Mouse (Mus musculus): ENCODE data around the gene Slc38a1. TPM values are rescaled to one million over a fixed set of nuclear protein-coding genes. Genes with fewer than 3 reads are reported as not detected.
A peak's percentile ranks its signal among the peaks of the same experiment; 100 is the strongest.

Slc38a1 gene
- polyA plus RNA-seq, 1 experiment from 2014 or later: 152 TPM

DNA sequence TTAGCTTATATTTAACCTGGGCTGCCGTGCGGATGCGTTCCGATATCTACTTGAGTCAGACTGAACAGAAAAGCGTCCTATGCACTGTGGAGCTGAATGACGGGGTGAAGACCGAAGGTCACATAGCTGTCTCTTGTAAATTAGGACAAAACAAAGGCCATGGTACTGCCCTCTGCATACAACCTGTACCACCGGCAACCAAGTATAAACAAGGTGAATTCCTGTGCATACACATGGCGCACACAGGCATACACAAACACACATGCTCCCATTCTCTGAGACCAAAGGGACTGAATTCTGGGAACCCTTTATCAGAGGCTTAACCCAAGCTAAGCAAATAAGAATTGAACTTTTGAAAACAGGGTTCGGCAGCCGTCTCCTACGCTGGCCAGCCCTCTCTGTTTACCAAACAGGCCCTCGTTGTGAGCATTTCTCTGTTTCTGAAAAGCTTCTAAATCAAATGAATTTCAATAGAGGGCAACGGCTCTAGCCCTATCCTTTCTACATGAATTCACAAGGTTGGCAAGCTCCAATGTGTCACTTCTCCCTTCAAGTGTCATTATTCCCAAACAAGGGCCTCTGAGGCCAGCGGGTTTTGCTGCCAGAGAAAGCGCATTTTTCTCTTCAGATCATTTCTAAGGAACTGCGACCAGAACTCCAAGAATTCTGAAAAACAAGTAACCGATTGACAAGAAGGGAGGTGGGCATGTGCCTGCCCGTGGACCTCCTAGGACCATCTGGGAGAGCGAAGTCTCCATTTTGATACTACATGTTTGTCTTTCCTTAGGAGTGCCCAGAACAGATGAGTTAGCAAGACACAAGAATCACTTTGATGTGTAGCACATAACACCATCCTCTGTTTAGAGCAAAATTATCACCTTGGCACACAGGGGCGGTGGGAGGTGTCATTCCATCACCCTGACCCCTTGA, 42.6 kb downstream of the Slc38a1 start:
- H3K4me1 ChIP-seq: peaks cover 29% of the 10 kb centered on the region
- WGBS: 65% methylated on average over 21 of the region's 21 CpGs
- no peaks in the 10 kb centered on the region for H3K9me3 ChIP-seq (replicated peaks)
- ATAC-seq (ENCODE audit: low FRiP score): peak; percentile 44; the same call in 1 of the 2 replicates
- no peak overlapping the region for H3K4me3 ChIP-seq
- peak overlapping the region; percentile 45 for H3K27ac ChIP-seq
- no peak overlapping the region for H3K9ac ChIP-seq
- no peaks in the 10 kb centered on the region for H3K27me3 ChIP-seq
- H3K4me2 ChIP-seq (replicated peaks): no peak overlapping the region
- peaks cover 31% of the 10 kb centered on the region for H3K36me3 ChIP-seq

DNA sequence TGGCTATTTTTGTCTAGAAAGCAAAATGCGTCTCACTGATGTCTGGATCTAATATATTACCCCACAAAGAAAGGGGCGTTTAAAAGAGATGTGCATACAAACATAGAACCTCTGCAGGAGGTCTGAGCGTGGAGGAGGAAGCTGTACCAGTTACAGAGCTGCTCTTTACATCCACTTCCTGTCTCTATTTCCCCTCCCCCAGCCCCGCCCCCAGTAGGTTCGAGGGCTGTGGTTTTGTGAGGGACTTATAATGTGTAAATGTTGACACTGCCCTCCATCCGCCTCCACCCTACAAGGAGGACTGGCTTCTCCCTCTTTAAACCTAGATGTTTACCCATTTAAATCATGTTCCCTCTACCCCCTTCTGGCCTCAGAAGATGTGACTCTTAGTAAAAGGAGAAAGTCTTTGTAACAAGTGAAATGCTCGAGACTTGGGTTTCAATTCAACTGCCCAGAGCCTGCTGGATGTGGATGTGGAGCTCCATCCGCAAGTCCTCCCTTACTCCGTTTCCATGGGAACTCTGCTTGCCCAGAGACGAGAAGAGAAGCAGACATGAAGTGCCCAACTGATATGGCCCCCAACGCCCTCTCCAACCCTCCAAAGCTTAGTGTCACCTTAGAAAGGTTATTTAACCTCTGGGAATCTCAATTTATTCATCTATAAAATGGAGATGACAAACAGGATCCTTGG, 43.7 kb downstream of the Slc38a1 start:
- no peak for ATAC-seq (ENCODE audit: low FRiP score)
- Histone ChIP-seq H3K4me2 (replicated peaks) (no peak overlapping the region), H3K27me3 (no peaks in the 10 kb centered on the region), H3K4me1 (peaks cover 27% of the 10 kb centered on the region), H3K27ac (no peak overlapping the region), H3K4me3 (no peak overlapping the region), H3K9me3 (replicated peaks) (no peaks in the 10 kb centered on the region), H3K36me3 (peaks cover 31% of the 10 kb centered on the region), H3K9ac (no peak overlapping the region)
- WGBS: 75% methylated on average over 11 of the region's 11 CpGs

DNA sequence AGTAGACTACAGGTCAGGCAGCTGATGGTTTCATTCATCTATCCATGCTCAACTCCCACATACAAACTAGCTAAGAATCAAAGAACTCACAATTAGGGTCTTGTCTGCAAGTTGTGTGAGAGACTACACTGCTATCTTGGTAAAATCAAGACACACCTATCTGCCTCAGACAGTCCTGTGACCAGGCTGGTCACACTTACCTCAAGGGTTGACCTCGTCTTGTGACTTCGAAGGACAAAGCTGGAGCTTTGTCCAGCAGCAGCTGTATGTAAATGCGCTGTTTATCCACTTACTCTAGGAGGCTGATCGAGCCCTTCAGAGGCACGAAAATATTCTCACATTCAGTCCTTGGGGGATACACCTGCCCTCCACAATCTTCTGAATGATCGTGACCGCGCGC, 45.6 kb downstream of the Slc38a1 start:
- H3K27me3 ChIP-seq: no peaks in the 10 kb centered on the region
- no peak for ATAC-seq (ENCODE audit: low FRiP score)
- peaks cover 34% of the 10 kb centered on the region for H3K36me3 ChIP-seq
- no peak overlapping the region for H3K27ac ChIP-seq
- peaks cover 32% of the 10 kb centered on the region for H3K4me1 ChIP-seq
- no peaks in the 10 kb centered on the region for H3K9me3 ChIP-seq (replicated peaks)
- 90% methylated on average over 9 of the region's 9 CpGs for WGBS
- no peak overlapping the region for H3K9ac ChIP-seq
- H3K4me2 ChIP-seq (replicated peaks): no peak overlapping the region
- no peak overlapping the region for H3K4me3 ChIP-seq

DNA sequence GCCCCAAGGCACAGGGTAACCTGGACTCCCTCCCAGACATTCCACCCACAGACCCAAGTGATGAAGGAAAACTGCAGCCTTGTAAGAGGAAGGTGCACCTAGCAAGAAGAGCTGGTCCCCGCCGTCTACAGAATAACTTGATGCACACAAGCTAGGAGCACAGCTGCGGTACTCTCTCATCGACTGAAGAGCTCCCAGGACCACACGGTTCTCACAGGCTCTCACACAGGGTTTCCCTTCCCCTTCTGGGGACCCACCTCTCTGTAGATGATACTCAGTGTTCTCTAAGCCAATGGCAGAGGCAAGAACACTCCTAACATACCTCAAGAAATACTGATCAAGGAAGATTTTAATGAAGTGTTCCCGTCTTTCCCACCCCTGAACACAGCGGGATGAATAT, 48.4 kb downstream of the Slc38a1 start:
- no peak overlapping the region for H3K9ac ChIP-seq
- H3K27me3 ChIP-seq: no peaks in the 10 kb centered on the region
- peaks cover 33% of the 10 kb centered on the region for H3K36me3 ChIP-seq
- peaks cover 28% of the 10 kb centered on the region for H3K4me1 ChIP-seq
- H3K4me2 ChIP-seq (replicated peaks): no peak overlapping the region
- H3K4me3 ChIP-seq: no peak overlapping the region
- H3K27ac ChIP-seq: no peak overlapping the region
- H3K9me3 ChIP-seq (replicated peaks): no peaks in the 10 kb centered on the region
- WGBS: 89% methylated on average over 7 of the region's 7 CpGs
- ATAC-seq (ENCODE audit: low FRiP score): no peak

DNA sequence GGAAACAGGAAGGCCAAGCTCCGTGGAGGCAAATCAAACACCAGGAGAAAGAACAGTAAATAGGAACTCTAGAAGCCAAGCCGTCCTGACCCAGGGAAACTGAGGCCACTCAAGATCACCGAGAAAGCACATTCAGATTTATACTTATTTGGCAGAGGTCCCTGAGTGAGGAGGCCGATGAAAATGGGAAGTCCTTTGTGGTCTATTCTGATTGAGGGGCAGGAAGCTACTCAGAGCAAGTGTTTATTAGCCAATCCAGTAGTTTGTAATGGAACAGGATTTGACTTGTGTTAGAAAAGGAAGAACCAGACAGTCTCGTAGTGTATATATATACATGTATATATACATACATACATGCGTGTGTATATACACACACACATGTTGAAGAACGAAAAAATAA, 48.8 kb downstream of the Slc38a1 start:
- Histone ChIP-seq H3K4me3 (no peak overlapping the region), H3K27me3 (no peaks in the 10 kb centered on the region), H3K9ac (no peak overlapping the region), H3K9me3 (replicated peaks) (no peaks in the 10 kb centered on the region), H3K4me2 (replicated peaks) (no peak overlapping the region), H3K36me3 (peaks cover 37% of the 10 kb centered on the region), H3K4me1 (peaks cover 28% of the 10 kb centered on the region), H3K27ac (peak overlapping the region; percentile 40; the same call in 1 of the 2 replicates)
- no peak for ATAC-seq (ENCODE audit: low FRiP score)
- WGBS: 88% methylated on average over 7 of the region's 7 CpGs

DNA sequence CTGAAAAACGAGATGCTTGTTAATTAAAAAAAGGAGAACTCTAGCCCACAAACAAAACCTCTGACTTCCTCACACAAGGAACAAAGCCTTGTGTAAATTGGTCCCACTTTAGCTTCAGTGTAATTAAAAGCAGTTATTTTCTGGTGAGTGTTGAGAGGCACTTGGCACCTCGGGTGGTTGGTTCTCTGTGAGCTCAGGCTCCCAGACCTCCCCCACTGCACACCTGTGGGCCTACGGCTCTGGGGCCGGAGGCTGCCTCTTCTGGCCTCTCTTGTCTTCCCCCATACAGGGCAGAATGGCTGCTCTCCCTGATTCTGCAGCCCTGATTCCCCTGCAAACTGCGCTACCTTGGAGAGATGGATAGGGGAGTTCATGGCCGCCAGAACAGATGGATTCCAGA, 49.3 kb downstream of the Slc38a1 start:
- Histone ChIP-seq H3K27ac (peak overlapping the region; percentile 40; the same call in 1 of the 2 replicates), H3K4me3 (no peak overlapping the region), H3K4me1 (peaks cover 28% of the 10 kb centered on the region), H3K27me3 (no peaks in the 10 kb centered on the region), H3K4me2 (replicated peaks) (no peak overlapping the region), H3K9ac (no peak overlapping the region), H3K9me3 (replicated peaks) (no peaks in the 10 kb centered on the region), H3K36me3 (peaks cover 41% of the 10 kb centered on the region)
- no peak for ATAC-seq (ENCODE audit: low FRiP score)
- WGBS: 70% methylated on average over 6 of the region's 6 CpGs

DNA sequence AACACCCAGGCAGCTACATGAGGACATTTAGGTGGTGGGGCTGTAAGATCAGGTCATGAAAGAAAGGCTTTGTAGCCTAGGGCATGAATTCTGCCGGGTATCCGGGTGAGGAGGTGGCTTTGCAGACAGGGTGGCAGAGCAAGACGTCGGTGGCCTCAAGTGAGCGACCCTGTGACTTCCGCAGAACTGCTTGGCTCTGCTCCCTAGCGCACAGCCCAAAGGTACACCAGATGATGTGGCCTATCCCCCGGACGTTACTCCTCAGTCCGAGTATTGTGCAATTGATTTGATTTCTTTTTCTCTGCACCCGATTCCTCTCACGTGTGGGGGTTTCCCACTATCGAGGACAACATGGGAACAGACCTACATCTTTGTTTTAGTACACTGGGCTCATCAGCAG, 49.7 kb downstream of the Slc38a1 start:
- ATAC-seq (ENCODE audit: low FRiP score): no peak
- WGBS: 79% methylated on average over 13 of the region's 13 CpGs
- Histone ChIP-seq H3K4me1 (peaks cover 25% of the 10 kb centered on the region), H3K9me3 (replicated peaks) (no peaks in the 10 kb centered on the region), H3K4me2 (replicated peaks) (no peak overlapping the region), H3K4me3 (no peak overlapping the region), H3K9ac (no peak overlapping the region), H3K27me3 (no peaks in the 10 kb centered on the region), H3K36me3 (peaks cover 46% of the 10 kb centered on the region), H3K27ac (0 out of 2 replicates have a peak overlapping the region, but pooled peaks have one; percentile 24)

DNA sequence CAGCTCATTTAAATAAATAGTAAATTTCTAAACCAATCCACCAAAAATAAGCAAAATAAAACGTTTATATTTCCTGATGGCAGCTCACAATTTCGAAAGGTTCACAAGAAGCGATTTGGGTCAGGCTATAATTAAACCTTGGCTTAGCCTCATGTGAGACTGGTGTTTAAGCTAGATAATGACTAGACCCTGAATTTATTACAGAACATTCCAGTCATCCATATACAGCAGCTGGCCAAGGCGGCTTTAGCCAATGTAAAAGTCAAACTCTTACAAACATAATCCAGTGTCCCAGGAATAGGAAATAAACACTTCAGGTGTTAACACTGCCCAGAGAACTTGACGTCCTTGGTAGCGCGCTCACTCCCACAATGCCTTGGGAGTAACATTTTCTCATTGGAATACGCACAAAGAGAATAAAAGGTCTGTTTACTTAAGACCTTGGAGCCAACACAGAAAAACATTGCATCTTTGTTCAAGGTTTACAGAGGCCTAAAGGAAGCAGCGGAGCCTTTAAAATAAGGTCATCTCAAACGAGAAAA, 50.8 kb downstream of the Slc38a1 start:
- Histone ChIP-seq H3K9ac (no peak overlapping the region), H3K27ac (no peak overlapping the region), H3K9me3 (replicated peaks) (no peaks in the 10 kb centered on the region), H3K27me3 (no peaks in the 10 kb centered on the region), H3K4me2 (replicated peaks) (no peak overlapping the region), H3K4me1 (peaks cover 25% of the 10 kb centered on the region), H3K4me3 (no peak overlapping the region), H3K36me3 (peaks cover 54% of the 10 kb centered on the region)
- 81% methylated on average over 10 of the region's 10 CpGs for WGBS
- ATAC-seq (ENCODE audit: low FRiP score): no peak

DNA sequence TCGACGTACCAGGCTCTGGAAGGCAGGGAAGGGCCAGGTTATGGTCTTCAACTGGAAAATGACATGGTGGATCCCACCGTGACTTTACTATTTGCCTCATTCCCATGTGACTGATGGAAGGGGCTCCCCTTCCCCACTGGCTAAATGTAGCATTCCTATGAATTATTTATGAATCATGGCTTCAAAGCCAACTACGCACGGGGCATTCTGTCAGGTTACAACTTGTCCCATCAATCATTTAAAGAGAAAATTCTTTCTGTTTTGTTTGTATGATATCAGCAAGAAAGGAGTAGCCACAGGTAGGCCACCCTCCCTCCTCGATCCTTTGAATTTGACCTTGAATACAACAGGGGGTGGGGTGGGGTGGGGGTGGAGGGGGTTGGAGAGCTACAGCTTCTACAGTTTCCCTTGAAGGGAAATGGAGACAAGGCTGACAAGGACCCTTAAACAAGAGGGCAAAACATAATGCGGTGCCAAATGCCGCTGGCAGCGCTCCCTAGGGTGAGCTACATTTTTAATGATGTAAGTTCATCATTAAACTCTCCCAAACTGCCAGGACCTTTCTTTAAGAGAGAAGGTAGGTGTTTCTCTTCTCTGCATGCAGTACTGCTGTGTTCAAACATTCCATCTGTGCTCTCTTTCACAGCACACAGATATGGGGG, 53.6 kb downstream of the Slc38a1 start:
- Histone ChIP-seq H3K4me3 (no peak overlapping the region), H3K9ac (no peak overlapping the region), H3K9me3 (replicated peaks) (no peaks in the 10 kb centered on the region), H3K4me1 (peaks cover 20% of the 10 kb centered on the region), H3K4me2 (replicated peaks) (no peak overlapping the region), H3K27ac (no peak overlapping the region), H3K36me3 (peaks cover 71% of the 10 kb centered on the region), H3K27me3 (no peaks in the 10 kb centered on the region)
- 56% methylated on average over 9 of the region's 9 CpGs for WGBS
- no peak for ATAC-seq (ENCODE audit: low FRiP score)

DNA sequence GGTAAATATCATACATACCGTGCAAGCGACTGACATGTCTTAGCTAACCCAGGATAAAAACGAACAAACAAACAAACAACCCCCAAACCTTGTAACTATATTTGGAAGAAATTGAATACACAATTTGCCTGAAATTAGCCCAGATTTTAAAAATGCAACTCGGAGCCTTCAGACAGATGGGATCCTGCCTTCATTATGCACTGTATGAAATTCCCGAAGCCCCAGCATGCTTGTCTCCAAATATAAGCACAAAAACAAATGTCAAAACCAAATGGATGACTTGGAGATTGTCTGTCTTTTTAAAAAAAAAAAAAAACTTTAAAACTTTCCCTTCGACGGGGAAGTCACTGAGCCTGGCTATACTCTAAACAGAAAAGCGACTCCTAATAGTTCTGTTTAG, 54.7 kb downstream of the Slc38a1 start:
- Histone ChIP-seq H3K4me2 (replicated peaks) (no peak overlapping the region), H3K4me1 (peaks cover 13% of the 10 kb centered on the region), H3K27ac (no peak overlapping the region), H3K36me3 (peaks cover 81% of the 10 kb centered on the region), H3K27me3 (no peaks in the 10 kb centered on the region), H3K4me3 (no peak overlapping the region), H3K9me3 (replicated peaks) (no peaks in the 10 kb centered on the region), H3K9ac (no peak overlapping the region)
- WGBS: 94% methylated on average over 8 of the region's 8 CpGs
- no peak for ATAC-seq (ENCODE audit: low FRiP score)

DNA sequence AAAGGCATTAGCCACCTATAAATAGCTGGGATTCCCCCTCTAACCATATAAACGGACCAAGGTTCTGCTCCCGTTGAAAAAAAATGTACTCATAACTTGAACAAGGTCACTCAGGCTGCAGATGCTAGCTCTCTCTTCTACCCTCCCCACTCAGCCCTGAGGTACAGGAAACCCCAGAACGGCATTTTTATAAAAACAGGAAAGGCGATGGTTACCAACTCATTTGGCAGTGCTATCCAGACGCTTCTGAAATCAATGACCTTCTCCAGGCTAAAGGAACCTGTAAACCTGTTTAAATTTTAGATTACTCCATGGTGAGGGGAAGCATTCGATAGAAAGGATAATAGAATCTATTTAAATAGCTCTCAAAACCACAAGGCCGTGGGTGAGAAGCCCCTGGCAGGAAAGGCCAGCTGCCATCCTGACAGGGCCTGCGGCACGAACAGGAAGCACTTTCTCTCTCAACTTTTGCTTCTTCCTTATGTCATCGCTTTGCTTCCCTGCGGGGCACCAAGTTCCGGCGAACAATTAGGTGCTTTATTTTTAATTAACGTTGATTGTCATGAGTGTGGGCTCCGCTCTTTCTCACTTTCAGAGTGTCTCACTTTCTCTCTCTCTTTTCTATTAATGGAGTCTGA, 59.2 kb downstream of the Slc38a1 start:
- no peaks in the 10 kb centered on the region for H3K9me3 ChIP-seq (replicated peaks)
- H3K4me2 ChIP-seq (replicated peaks): no peak overlapping the region
- H3K36me3 ChIP-seq: peaks cover 74% of the 10 kb centered on the region
- ATAC-seq (ENCODE audit: low FRiP score): no peak
- 93% methylated on average over 15 of the region's 15 CpGs for WGBS
- no peak overlapping the region for H3K4me3 ChIP-seq
- H3K4me1 ChIP-seq: no peaks in the 10 kb centered on the region
- no peak overlapping the region for H3K27ac ChIP-seq
- no peaks in the 10 kb centered on the region for H3K27me3 ChIP-seq
- no peak overlapping the region for H3K9ac ChIP-seq

DNA sequence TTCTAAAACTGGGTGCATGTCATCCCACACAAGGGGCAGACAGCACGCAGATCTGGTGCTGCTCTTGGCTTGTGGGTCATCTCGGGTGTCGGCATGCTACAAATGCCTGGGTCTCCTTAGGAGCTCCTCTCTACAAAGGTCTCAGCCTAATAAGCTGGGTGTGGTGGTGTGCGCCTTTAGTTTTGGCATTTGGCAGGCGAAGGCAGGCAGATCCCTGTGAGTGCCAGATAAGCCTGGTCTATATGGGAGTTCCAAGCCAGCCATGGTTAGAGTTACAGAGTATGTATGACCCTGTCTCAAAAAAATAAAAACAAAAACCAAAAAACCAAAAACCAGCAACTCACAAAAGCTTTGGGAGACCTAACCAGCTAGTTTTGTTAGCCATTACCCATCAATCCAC, 65.7 kb downstream of the Slc38a1 start:
- Histone ChIP-seq H3K4me3 (no peak overlapping the region), H3K27ac (no peak overlapping the region), H3K36me3 (peaks cover 73% of the 10 kb centered on the region), H3K9me3 (replicated peaks) (no peaks in the 10 kb centered on the region), H3K4me2 (replicated peaks) (no peak overlapping the region), H3K27me3 (no peaks in the 10 kb centered on the region), H3K4me1 (no peaks in the 10 kb centered on the region), H3K9ac (no peak overlapping the region)
- 94% methylated on average over 5 of the region's 5 CpGs for WGBS
- no peak for ATAC-seq (ENCODE audit: low FRiP score)
